Mouse (Mus musculus) erythroblast, embryonic 14.5 days (primary cell): ENCODE results near the gene Gm37240. TPM values are rescaled to one million over a fixed set of nuclear protein-coding genes. Genes with fewer than 3 reads are reported as not detected.

Experiments
- H3K27me3 ChIP-seq: 2 replicates; pipeline ENCODE4 v1.6.1; 2012; ENCODE audit warnings: inconsistent platforms; ENCODE audit not compliant: control insufficient read depth
- H3K36me3 ChIP-seq: 2 replicates; pipeline ENCODE4 v1.6.1; 2012; ENCODE audit warnings: mild to moderate bottlenecking, inconsistent platforms; ENCODE audit not compliant: control insufficient read depth
- H3K4me1 ChIP-seq: 2 replicates; pipeline ENCODE4 v1.6.1; 2012; ENCODE audit warnings: inconsistent platforms; ENCODE audit not compliant: control insufficient read depth
- H3K4me3 ChIP-seq: replicated peaks from 2 replicates; pipeline ENCODE3; 2012; ENCODE audit warnings: moderate library complexity, mild to moderate bottlenecking, inconsistent platforms
- H3K9me3 ChIP-seq: 2 replicates; pipeline ENCODE4 v1.6.1; 2012; ENCODE audit warnings: low read length, inconsistent platforms, mixed read lengths; ENCODE audit not compliant: control insufficient read depth
- GATA1 ChIP-seq: IDR thresholded peaks from 2 replicates; pipeline ENCODE4 v1.6.1; 2012; ENCODE audit warnings: low read length, inconsistent platforms, mixed read lengths
- TAL1 ChIP-seq: IDR thresholded peaks from 3 replicates; pipeline ENCODE4 v1.6.1; 2012; ENCODE audit warnings: low read length, inconsistent platforms, mixed read lengths
- polyA plus RNA-seq: library from polyadenylated mRNA; stranded (reverse); fragments of >175 nt; gene quantifications from 2 replicates; pipeline ENCODE4 v1.2.3, GENCODE M21; 2012

Gene Gm37240
- polyA plus RNA-seq = 0.03 TPM in 1 of 2 replicates, not detected in the other

GRCm38 (mm10) chr3:85887239-85887827, at the start of gene Gm37240, which contains the start of gene Glt28d2:
Gm37240 (minus strand) TSS chr3:85887518.
Glt28d2 (minus strand) TSS chr3:85887516.
- Histone ChIP-seq H3K36me3 (no peaks in the 10 kb centered on the region), H3K9me3 (no peaks in the 10 kb centered on the region; the same call in 1 of the 2 replicates), H3K27me3 (peaks cover 66% of the 10 kb centered on the region), H3K4me3 (peak within 1 kb of the TSS; percentile 64), H3K4me1 (peaks cover 24% of the 10 kb centered on the region)
- TF ChIP-seq TAL1 = no peak
- TF ChIP-seq GATA1 = no peak

- Histone ChIP-seq H3K9me3 (no peaks in the 10 kb centered on the region), H3K4me3 (no peak overlapping the region)
- no peak for TF ChIP-seq TAL1
- TF ChIP-seq GATA1 = no peak
Observed at GRCm38 (mm10) chr3:85933586-85933985, 46.3 kb upstream of the Gm37240 start.

GRCm38 (mm10) chr3:85931859-85932258, 44.5 kb upstream of the Gm37240 start:
- H3K4me1 ChIP-seq = no peaks in the 10 kb centered on the region
- no peaks in the 10 kb centered on the region for H3K27me3 ChIP-seq
- no peak overlapping the region for H3K4me3 ChIP-seq
- H3K36me3 ChIP-seq = no peaks in the 10 kb centered on the region
- TF ChIP-seq GATA1 (no peak), TAL1 (no peak)
- H3K9me3 ChIP-seq = no peaks in the 10 kb centered on the region

More at GRCm38 (mm10) chr3:85933586-85933985, 46.3 kb upstream of the Gm37240 start:
- Histone ChIP-seq H3K27me3 (no peaks in the 10 kb centered on the region), H3K36me3 (no peaks in the 10 kb centered on the region), H3K4me1 (no peaks in the 10 kb centered on the region)

GRCm38 (mm10) chr3:85930671-85931255, 43.4 kb upstream of the Gm37240 start:
- Histone ChIP-seq H3K27me3 (no peaks in the 10 kb centered on the region), H3K4me1 (no peaks in the 10 kb centered on the region), H3K36me3 (no peaks in the 10 kb centered on the region), H3K4me3 (no peak overlapping the region), H3K9me3 (no peaks in the 10 kb centered on the region)
- TF ChIP-seq TAL1 (no peak), GATA1 (no peak)

- H3K36me3 ChIP-seq = no peaks in the 10 kb centered on the region
- no peak overlapping the region for H3K4me3 ChIP-seq
- H3K27me3 ChIP-seq = no peaks in the 10 kb centered on the region
- no peaks in the 10 kb centered on the region for H3K4me1 ChIP-seq
- no peak for TF ChIP-seq TAL1
- TF ChIP-seq GATA1 = no peak
- H3K9me3 ChIP-seq = no peaks in the 10 kb centered on the region
Observed at GRCm38 (mm10) chr3:85929711-85930110, 42.4 kb upstream of the Gm37240 start.

GRCm38 (mm10) chr3:85928140-85928611, 40.9 kb upstream of the Gm37240 start:
- no peaks in the 10 kb centered on the region for H3K4me1 ChIP-seq
- H3K27me3 ChIP-seq = no peaks in the 10 kb centered on the region
- H3K9me3 ChIP-seq = no peaks in the 10 kb centered on the region
- no peak overlapping the region for H3K4me3 ChIP-seq
- H3K36me3 ChIP-seq = no peaks in the 10 kb centered on the region
- no peak for TF ChIP-seq GATA1
- TF ChIP-seq TAL1 = no peak

GRCm38 (mm10) chr3:85927296-85927695, 40.0 kb upstream of the Gm37240 start:
- Histone ChIP-seq H3K4me3 (no peak overlapping the region), H3K27me3 (no peaks in the 10 kb centered on the region), H3K36me3 (no peaks in the 10 kb centered on the region), H3K4me1 (no peaks in the 10 kb centered on the region), H3K9me3 (no peaks in the 10 kb centered on the region)
- TF ChIP-seq GATA1 (no peak), TAL1 (no peak)

- no peak overlapping the region for H3K4me3 ChIP-seq
- no peaks in the 10 kb centered on the region for H3K27me3 ChIP-seq
- no peak for TF ChIP-seq TAL1
- no peak for TF ChIP-seq GATA1
- no peaks in the 10 kb centered on the region for H3K4me1 ChIP-seq
- H3K9me3 ChIP-seq = no peaks in the 10 kb centered on the region
- H3K36me3 ChIP-seq = no peaks in the 10 kb centered on the region
Observed at GRCm38 (mm10) chr3:85923954-85924945, 36.9 kb upstream of the Gm37240 start.

GRCm38 (mm10) chr3:85923343-85923742, 36.0 kb upstream of the Gm37240 start:
- TF ChIP-seq GATA1 (no peak), TAL1 (no peak)
- H3K4me3 ChIP-seq = no peak overlapping the region
- H3K36me3 ChIP-seq = no peaks in the 10 kb centered on the region
- no peaks in the 10 kb centered on the region for H3K27me3 ChIP-seq
- no peaks in the 10 kb centered on the region for H3K4me1 ChIP-seq
- no peaks in the 10 kb centered on the region for H3K9me3 ChIP-seq
